Mouse (Mus musculus) heart, embryonic 11.5 days (tissue): ENCODE measurements around the gene Kbtbd2. TPM values are rescaled to one million over a fixed set of nuclear protein-coding genes. Genes with fewer than 3 reads are reported as not detected.

Experiments used
- polyA plus RNA-seq: library from polyadenylated mRNA; unstranded; fragments of >200 nt; fragmentation: Nextera tagmentation; extraction: Ambion mirVana; gene quantifications from 2 replicates; pipeline ENCODE4 v1.2.1, GENCODE M21; 2014

Kbtbd2 gene
- polyA plus RNA-seq, 1 experiment from 2014 or later = 34.0 TPM

Other genes starting within 250 kb of the Kbtbd2 start
- gene Pde1c, start 228.7 kb downstream of the Kbtbd2 start, polyA plus RNA-seq = 2.4 and 2.6 TPM in 2 replicates
- 102 and 103 TPM in 2 replicates for gene Lsm5, start 93.1 kb downstream of the Kbtbd2 start, polyA plus RNA-seq
- 10.0 and 11.1 TPM in 2 replicates for gene Avl9, start 82.9 kb downstream of the Kbtbd2 start, polyA plus RNA-seq
- 114 and 142 TPM in 2 replicates for gene Fkbp9, start 34.2 kb upstream of the Kbtbd2 start, polyA plus RNA-seq
- gene Nt5c3, start 126.1 kb upstream of the Kbtbd2 start, polyA plus RNA-seq = 79.1 and 82.5 TPM in 2 replicates
- gene Vmn1r4, start 126.2 kb upstream of the Kbtbd2 start, polyA plus RNA-seq = 0.20 and 0.21 TPM in 2 replicates
- not detected in 2 replicates for gene Vmn1r5, start 172.5 kb upstream of the Kbtbd2 start, polyA plus RNA-seq
- not detected in 2 replicates for gene Vmn1r6, start 199.4 kb upstream of the Kbtbd2 start, polyA plus RNA-seq
- not detected in 2 replicates for gene Vmn1r7, start 227.5 kb upstream of the Kbtbd2 start, polyA plus RNA-seq
- not detected in 2 replicates for gene Vmn1r8, start 234.5 kb upstream of the Kbtbd2 start, polyA plus RNA-seq